Mouse (Mus musculus): ENCODE data around the gene Exoc3l. TPM values are rescaled to one million over a fixed set of nuclear protein-coding genes. Genes with fewer than 3 reads are reported as not detected.
"Not testable (repeated sequence)": the region's sequence is repeated elsewhere in the genome, so short reads cannot be mapped to it uniquely, and the experiment has no call there.

Exoc3l gene
- polyA plus RNA-seq, 1 experiment from 2014 or later: 14.9 TPM

- no peak for ATAC-seq (replicated peaks; ENCODE audit: extremely low read depth, insufficient read depth, low FRiP score)
- Histone ChIP-seq H3K27ac (ENCODE audit: low read length) (peak overlapping the region; percentile 79; the same call in 1 of the 2 replicates), H3K4me3 (ENCODE audit: low read length) (peak overlapping the region; percentile 89), H3K9me3 (replicated peaks; ENCODE audit: control insufficient read depth, low read length) (no peaks in the 10 kb centered on the region), H3K4me2 (ENCODE audit: low read depth, low read length) (peak overlapping the region; percentile 98), H3K27me3 (ENCODE audit: control insufficient read depth, insufficient read depth, low read length) (no peaks in the 10 kb centered on the region), H3K9ac (ENCODE audit: low read length) (peak overlapping the region; percentile 92), H3K4me1 (ENCODE audit: control insufficient read depth, insufficient read depth, low read length) (peaks cover 21% of the 10 kb centered on the region), H3K36me3 (ENCODE audit: control insufficient read depth, insufficient read depth) (peaks cover 34% of the 10 kb centered on the region)
- 45% methylated on average over 18 of the region's 18 CpGs for WGBS
Observed at GRCm38 (mm10) chr8:105298351-105299252, 2.7 kb upstream of the Exoc3l start.

- Histone ChIP-seq H3K4me3 (ENCODE audit: low read length) (peak within 1 kb of the TSS; percentile 89), H3K27ac (ENCODE audit: low read length) (peak within 1 kb of the TSS; percentile 79), H3K4me1 (ENCODE audit: control insufficient read depth, insufficient read depth, low read length) (peaks cover 19% of the 10 kb centered on the region), H3K9ac (ENCODE audit: low read length) (peak within 1 kb of the TSS; percentile 92), H3K36me3 (ENCODE audit: control insufficient read depth, insufficient read depth) (peaks cover 30% of the 10 kb centered on the region), H3K27me3 (ENCODE audit: control insufficient read depth, insufficient read depth, low read length) (no peaks in the 10 kb centered on the region), H3K4me2 (ENCODE audit: low read depth, low read length) (peak within 1 kb of the TSS; percentile 98), H3K9me3 (replicated peaks; ENCODE audit: control insufficient read depth, low read length) (no peaks in the 10 kb centered on the region)
- ATAC-seq (replicated peaks; ENCODE audit: extremely low read depth, insufficient read depth, low FRiP score): peak; percentile 87
- under 1% methylated on average over 58 of the region's 58 CpGs for WGBS
Observed at GRCm38 (mm10) chr8:105297511-105298192, 1.8 kb upstream of the Exoc3l start, which contains the start of gene E2f4. Gene E2f4 (plus strand): TSS chr8:105297663.

GRCm38 (mm10) chr8:105295256-105295655 lies 645 bp downstream of the Exoc3l start:
- ATAC-seq (replicated peaks; ENCODE audit: extremely low read depth, insufficient read depth, low FRiP score): no peak
- Histone ChIP-seq H3K27ac (ENCODE audit: low read length) (peak overlapping the region; percentile 56), H3K27me3 (ENCODE audit: control insufficient read depth, insufficient read depth, low read length) (peaks cover 6% of the 10 kb centered on the region; the same call in 1 of the 2 replicates), H3K4me3 (ENCODE audit: low read length) (peak overlapping the region; percentile 37), H3K4me2 (ENCODE audit: low read depth, low read length) (peak overlapping the region; percentile 52), H3K36me3 (ENCODE audit: control insufficient read depth, insufficient read depth) (peaks cover 9% of the 10 kb centered on the region), H3K4me1 (ENCODE audit: control insufficient read depth, insufficient read depth, low read length) (peaks cover 24% of the 10 kb centered on the region), H3K9me3 (replicated peaks; ENCODE audit: control insufficient read depth, low read length) (no peaks in the 10 kb centered on the region), H3K9ac (ENCODE audit: low read length) (peak overlapping the region; percentile 31)
- 57% methylated on average over 11 of the region's 11 CpGs for WGBS

GRCm38 (mm10) chr8:105294776-105295175 lies 1.1 kb downstream of the Exoc3l start:
- Histone ChIP-seq H3K9me3 (replicated peaks; ENCODE audit: control insufficient read depth, low read length) (no peaks in the 10 kb centered on the region), H3K9ac (ENCODE audit: low read length) (no peak overlapping the region), H3K36me3 (ENCODE audit: control insufficient read depth, insufficient read depth) (peaks cover 4% of the 10 kb centered on the region), H3K4me2 (ENCODE audit: low read depth, low read length) (peak overlapping the region; percentile 52), H3K4me1 (ENCODE audit: control insufficient read depth, insufficient read depth, low read length) (peaks cover 29% of the 10 kb centered on the region), H3K4me3 (ENCODE audit: low read length) (peak overlapping the region; percentile 37), H3K27ac (ENCODE audit: low read length) (no peak overlapping the region), H3K27me3 (ENCODE audit: control insufficient read depth, insufficient read depth, low read length) (peaks cover 6% of the 10 kb centered on the region; the same call in 1 of the 2 replicates)
- WGBS: 62% methylated on average over 9 of the region's 9 CpGs
- ATAC-seq (replicated peaks; ENCODE audit: extremely low read depth, insufficient read depth, low FRiP score): no peak

- Histone ChIP-seq H3K27ac (ENCODE audit: low read length) (no peak overlapping the region), H3K9me3 (replicated peaks; ENCODE audit: control insufficient read depth, low read length) (no peaks in the 10 kb centered on the region), H3K36me3 (ENCODE audit: control insufficient read depth, insufficient read depth) (no peaks in the 10 kb centered on the region), H3K4me1 (ENCODE audit: control insufficient read depth, insufficient read depth, low read length) (peaks cover 25% of the 10 kb centered on the region), H3K4me3 (ENCODE audit: low read length) (no peak overlapping the region), H3K4me2 (ENCODE audit: low read depth, low read length) (no peak overlapping the region), H3K27me3 (ENCODE audit: control insufficient read depth, insufficient read depth, low read length) (peaks cover 6% of the 10 kb centered on the region; the same call in 1 of the 2 replicates), H3K9ac (ENCODE audit: low read length) (no peak overlapping the region)
- ATAC-seq (replicated peaks; ENCODE audit: extremely low read depth, insufficient read depth, low FRiP score): no peak
- WGBS: 60% methylated on average over 19 of the region's 19 CpGs
Observed at GRCm38 (mm10) chr8:105293405-105293804, 2.5 kb downstream of the Exoc3l start.

- no peaks in the 10 kb centered on the region for H3K36me3 ChIP-seq (ENCODE audit: control insufficient read depth, insufficient read depth)
- H3K9me3 ChIP-seq (replicated peaks; ENCODE audit: control insufficient read depth, low read length): no peaks in the 10 kb centered on the region
- H3K9ac ChIP-seq (ENCODE audit: low read length): no peak overlapping the region
- H3K4me1 ChIP-seq (ENCODE audit: control insufficient read depth, insufficient read depth, low read length): peaks cover 22% of the 10 kb centered on the region
- no peak overlapping the region for H3K4me3 ChIP-seq (ENCODE audit: low read length)
- 65% methylated on average over 7 of the region's 7 CpGs for WGBS
- H3K27ac ChIP-seq (ENCODE audit: low read length): no peak overlapping the region
- no peak overlapping the region for H3K4me2 ChIP-seq (ENCODE audit: low read depth, low read length)
- peaks cover 6% of the 10 kb centered on the region; the same call in 1 of the 2 replicates for H3K27me3 ChIP-seq (ENCODE audit: control insufficient read depth, insufficient read depth, low read length)
- ATAC-seq (replicated peaks; ENCODE audit: extremely low read depth, insufficient read depth, low FRiP score): no peak
Observed at GRCm38 (mm10) chr8:105292471-105292870, 3.4 kb downstream of the Exoc3l start.

GRCm38 (mm10) chr8:105291802-105292201 lies 4.1 kb downstream of the Exoc3l start:
- 62% methylated on average over 3 of the region's 3 CpGs for WGBS
- H3K9me3 ChIP-seq (replicated peaks; ENCODE audit: control insufficient read depth, low read length); H3K4me2 ChIP-seq (ENCODE audit: low read depth, low read length): not testable (repeated sequence)

GRCm38 (mm10) chr8:105291364-105291763 lies 4.5 kb downstream of the Exoc3l start:
- H3K9me3 ChIP-seq (replicated peaks; ENCODE audit: control insufficient read depth, low read length); ATAC-seq (replicated peaks; ENCODE audit: extremely low read depth, insufficient read depth, low FRiP score): not testable (repeated sequence)
- WGBS: 76% methylated on average over 8 of the region's 8 CpGs

More at GRCm38 (mm10) chr8:105291802-105292201, 4.1 kb downstream of the Exoc3l start:
- H3K27ac ChIP-seq (ENCODE audit: low read length); H3K27me3 ChIP-seq (ENCODE audit: control insufficient read depth, insufficient read depth, low read length); H3K36me3 ChIP-seq (ENCODE audit: control insufficient read depth, insufficient read depth); H3K9ac ChIP-seq (ENCODE audit: low read length); ATAC-seq (replicated peaks; ENCODE audit: extremely low read depth, insufficient read depth, low FRiP score); H3K4me3 ChIP-seq (ENCODE audit: low read length): not testable (repeated sequence)
- H3K4me1 ChIP-seq (ENCODE audit: control insufficient read depth, insufficient read depth, low read length): peaks cover 18% of the 10 kb centered on the region

More at GRCm38 (mm10) chr8:105291364-105291763, 4.5 kb downstream of the Exoc3l start:
- H3K4me1 ChIP-seq (ENCODE audit: control insufficient read depth, insufficient read depth, low read length): peaks cover 14% of the 10 kb centered on the region
- not testable (repeated sequence) for H3K4me2 ChIP-seq (ENCODE audit: low read depth, low read length); H3K27me3 ChIP-seq (ENCODE audit: control insufficient read depth, insufficient read depth, low read length); H3K4me3 ChIP-seq (ENCODE audit: low read length); H3K27ac ChIP-seq (ENCODE audit: low read length); H3K36me3 ChIP-seq (ENCODE audit: control insufficient read depth, insufficient read depth); H3K9ac ChIP-seq (ENCODE audit: low read length)
